Mouse (Mus musculus): ENCODE data around the gene Bbip1. TPM values are rescaled to one million over a fixed set of nuclear protein-coding genes. Genes with fewer than 3 reads are reported as not detected.

Bbip1 gene
- polyA plus RNA-seq (2021; fragmentation: Nextera tagmentation) = 79.2 and 85.2 TPM in 2 replicates
- long read RNA-seq, experiment 1, transcript Bbip1-206 (4 exons, 662 nt) = major isoform, 38 of 67 reads
- long read RNA-seq, experiment 1, partial matches to known transcripts = 12 of 67 reads
- long read RNA-seq, experiment 1, other reads (novel, unspliced or antisense) = 11 of 67 reads
- long read RNA-seq, experiment 2, transcript Bbip1-206 (4 exons, 662 nt) = major isoform, 76 of 128 reads
- long read RNA-seq, experiment 2, transcript Bbip1-201 (4 exons, 2,043 nt) = minor isoform, 19 of 128 reads
- long read RNA-seq, experiment 2, partial matches to known transcripts = 12 of 128 reads
- long read RNA-seq, experiment 2, other reads (novel, unspliced or antisense) = 18 of 128 reads

DNA sequence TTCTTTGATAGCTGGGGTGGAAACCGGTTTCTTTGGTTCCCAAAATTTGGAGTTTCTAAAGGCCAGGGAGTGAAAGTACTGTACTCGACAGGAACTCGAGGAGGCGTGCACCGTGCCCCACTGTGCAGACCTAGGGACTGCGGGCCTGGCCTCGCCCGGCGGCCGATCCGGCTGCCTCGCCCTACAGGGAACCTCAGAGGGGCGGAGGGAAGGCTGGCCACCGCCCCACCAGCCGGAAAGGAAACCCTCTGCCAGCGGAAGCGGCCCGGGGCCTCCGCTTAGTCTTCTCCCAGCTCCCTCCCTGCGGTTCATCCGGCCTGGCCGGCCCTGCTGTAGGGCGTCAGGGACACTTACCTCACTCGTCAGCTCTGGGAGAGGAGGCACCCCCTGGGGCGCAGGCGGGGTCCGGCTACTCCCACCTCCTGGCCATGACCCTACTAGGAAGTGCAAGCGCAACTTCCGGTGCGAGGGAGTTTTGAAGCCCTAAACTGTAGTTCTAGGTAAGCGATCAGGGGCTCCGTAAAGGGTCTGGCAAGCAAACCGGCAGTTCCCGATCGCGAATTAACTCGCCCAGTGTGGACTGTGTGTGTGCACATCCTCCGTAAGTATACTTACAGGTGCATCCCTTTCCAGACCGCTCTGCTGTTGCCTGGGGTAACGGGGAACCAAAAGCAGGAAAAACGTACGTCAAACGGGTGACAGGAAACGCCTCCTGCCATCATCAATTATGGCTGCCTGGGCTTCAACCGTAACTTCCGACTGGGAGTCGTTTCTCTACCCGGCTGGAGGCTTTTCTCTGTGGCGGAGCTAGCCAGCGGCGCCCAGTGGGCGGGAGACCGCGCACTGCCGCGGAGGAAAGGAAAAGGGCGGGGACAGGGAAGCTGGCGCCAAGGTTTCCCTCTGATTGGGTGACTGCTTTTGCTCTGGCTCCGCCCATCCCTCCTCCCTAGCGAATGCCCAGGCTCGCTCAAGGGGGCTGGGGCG is at the start of gene Bbip1, which contains the start of gene Shoc2:
Gene Bbip1 (minus strand): TSS at position 826 of the 984 bp plus-strand sequence.
Gene Shoc2 (plus strand): TSS at position 505 of the 984 bp plus-strand sequence.

DNA sequence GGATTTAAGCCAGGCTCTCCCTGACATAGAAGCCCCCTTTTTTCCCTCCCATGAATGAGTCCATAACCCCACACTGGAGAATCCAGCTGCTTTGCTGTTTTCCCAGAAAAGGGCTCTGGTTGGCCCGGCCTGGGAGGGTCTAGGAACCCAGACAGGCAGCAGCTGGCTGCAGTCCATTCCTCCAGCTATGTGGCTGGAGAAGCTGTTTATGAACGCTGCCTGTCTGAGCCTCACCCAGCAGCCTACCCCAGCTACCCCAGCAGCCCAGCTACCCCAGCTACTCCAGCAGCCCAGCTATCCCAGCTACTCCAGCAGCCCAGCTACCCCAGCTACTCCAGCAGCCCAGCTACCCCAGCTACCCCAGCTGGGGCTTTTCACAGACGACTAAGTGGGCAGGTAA is 52.4 kb downstream of the Bbip1 start, which contains the start of gene Pdcd4:
Gene Pdcd4 (plus strand): TSS at position 171 of the 400 bp plus-strand sequence.

Other genes with a start within 250 kb of the Bbip1 start
- 80.6 and 130 TPM in 2 replicates for gene Pdcd4, start 52.4 kb downstream of the Bbip1 start, polyA plus RNA-seq (2021; fragmentation: Nextera tagmentation)
- gene Shoc2, start 321 bp downstream of the Bbip1 start, polyA plus RNA-seq (2021; fragmentation: Nextera tagmentation) = 19.4 and 20.9 TPM in 2 replicates
- gene Adra2a, start 99.5 kb upstream of the Bbip1 start, polyA plus RNA-seq (2021; fragmentation: Nextera tagmentation) = 1.9 and 2.1 TPM in 2 replicates

Data from layer of hippocampus, adult 6 months (tissue).